Mouse (Mus musculus) ZHBTc4 (cell line): ENCODE measurements around the gene Tmprss11g.

Source experiments
- DNase-seq: peaks from one replicate; pipeline ENCODE4 v3.0.0-alpha.2; 2011; ENCODE audit warnings: low read depth, low spot score

Gene Tmprss11g

GRCm38 (mm10) chr5:86518500-86518899, at the start of gene Tmprss11g:
Gene Tmprss11g, minus strand, starts transcription at chr5:86518600.
- peak; percentile 12 for DNase-seq

- no peak for DNase-seq
Measured at GRCm38 (mm10) chr5:86546693-86547092, 28.3 kb upstream of the Tmprss11g start.

DNA sequence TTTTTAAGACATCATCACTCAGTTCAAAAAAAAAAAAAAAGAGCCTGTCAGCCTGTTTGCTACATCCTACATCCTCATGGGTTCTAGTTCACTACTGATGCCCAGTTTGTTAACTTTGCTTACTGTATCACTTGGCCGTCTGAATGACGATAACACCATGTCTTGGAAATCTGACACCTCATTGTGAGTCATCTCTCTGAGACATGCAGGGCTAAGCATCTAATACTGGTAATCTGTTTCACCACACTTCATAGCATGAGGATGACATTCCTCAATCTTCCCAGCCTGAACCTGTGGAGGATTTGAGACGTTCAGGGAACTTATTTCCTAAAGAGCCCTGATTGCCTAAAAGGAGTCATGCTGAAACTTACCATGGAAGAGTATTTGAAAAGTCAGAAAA, 22.2 kb upstream of the Tmprss11g start:
- no peak for DNase-seq

GRCm38 (mm10) chr5:86528725-86529124, 10.3 kb upstream of the Tmprss11g start:
- DNase-seq: no peak

- DNase-seq: no peak
Measured at GRCm38 (mm10) chr5:86511538-86511937, 6.9 kb downstream of the Tmprss11g start.

GRCm38 (mm10) chr5:86493453-86493852, 24.9 kb downstream of the Tmprss11g start:
- DNase-seq: no peak

DNA sequence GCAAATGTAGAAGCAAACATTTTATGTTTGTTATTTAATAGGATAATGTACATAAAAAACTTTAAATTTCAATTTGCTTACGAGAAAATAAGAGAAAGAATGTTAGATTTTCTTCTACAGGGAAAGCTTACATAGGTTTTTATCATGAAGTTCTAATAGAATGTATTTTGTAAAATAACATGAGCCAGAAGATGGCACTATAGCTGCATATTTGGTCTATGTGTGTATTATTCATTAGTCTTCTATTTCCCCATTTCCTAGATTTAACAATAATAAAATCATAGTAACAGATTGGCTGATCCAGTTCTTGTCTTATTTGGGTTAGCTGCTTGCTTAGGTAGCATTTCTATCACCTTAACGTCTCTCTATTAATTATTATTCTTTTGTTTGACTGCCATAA, 35.8 kb downstream of the Tmprss11g start:
- no peak for DNase-seq

DNA sequence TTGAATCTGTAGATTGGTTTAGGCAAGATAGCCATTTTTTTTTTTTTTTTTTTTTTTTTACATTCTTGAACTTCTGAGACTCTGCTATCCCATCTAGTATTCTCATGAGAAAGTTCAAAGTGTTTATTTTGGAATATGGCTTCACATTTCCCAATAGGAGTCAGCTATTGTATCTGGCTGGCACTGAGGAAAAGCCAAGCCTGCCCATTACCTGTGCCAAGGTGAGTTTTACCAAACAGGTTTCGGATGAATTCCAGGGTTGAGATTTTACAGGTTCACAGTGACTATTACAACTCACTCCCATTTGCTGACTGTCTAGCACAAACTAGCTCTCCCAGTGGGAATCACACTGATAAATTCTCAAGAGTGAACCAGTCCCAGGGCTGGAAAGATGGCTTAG, 36.4 kb downstream of the Tmprss11g start:
- no peak for DNase-seq

DNA sequence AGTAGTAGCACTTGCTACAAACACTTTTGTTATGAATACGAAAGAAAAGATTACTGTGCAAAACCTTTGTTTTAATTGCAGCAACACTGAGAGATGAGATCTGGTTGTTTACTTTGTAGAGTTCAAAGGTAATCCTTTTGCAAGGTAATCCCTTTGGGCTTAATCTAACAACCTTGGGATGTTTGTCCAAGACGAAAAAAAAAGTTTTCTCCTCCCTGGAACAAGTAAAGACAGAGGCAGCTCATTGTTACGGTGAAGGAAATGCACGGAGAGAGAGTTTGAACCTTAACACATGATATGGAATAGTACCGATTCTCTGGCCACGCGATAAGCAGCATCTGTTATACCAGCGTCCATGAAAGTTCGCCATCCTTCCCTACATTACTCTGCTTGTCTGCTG, 44.5 kb downstream of the Tmprss11g start:
- no peak for DNase-seq

GRCm38 (mm10) chr5:86468890-86469289, 49.5 kb downstream of the Tmprss11g start, which contains the start of gene Tmprss11a:
Gene Tmprss11a, minus strand, starts transcription at chr5:86468990.
- DNase-seq: no peak

DNA sequence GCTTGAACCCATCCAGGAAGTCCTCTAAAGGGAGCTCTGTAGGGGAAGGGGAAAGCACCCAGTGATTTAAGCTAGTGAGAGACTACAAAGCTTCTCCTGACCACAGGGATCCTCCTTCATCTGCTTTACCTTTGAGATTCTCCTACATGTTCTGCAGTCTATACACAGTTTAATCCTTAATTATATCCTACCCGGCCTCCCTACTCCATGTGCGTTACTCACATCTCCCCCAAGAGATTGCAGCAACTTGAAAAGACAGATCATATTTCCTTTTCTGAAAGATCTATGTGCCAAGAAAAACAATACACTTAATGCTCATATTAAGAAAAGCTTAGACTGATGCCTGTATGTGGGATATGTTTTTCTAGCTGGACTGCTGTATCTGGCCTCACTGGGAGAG, 79.1 kb downstream of the Tmprss11g start:
- DNase-seq: no peak

DNA sequence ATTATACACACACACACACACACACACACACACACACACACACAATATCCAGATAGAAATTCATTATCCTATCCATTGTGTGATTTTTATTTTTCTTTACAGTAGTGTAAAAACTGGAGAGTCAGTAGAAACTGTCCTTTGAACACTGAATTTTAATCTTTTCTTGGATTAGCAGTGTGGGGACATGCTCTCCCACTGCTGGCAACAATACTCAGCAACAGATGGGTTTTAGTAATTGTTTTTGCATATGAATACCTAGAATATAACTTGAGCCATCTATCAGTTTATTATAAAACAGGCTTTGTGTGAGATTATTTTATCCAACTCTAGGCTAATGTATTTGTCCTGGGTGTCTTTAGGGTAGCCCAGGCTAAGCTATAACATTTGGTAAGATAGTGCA, 79.9 kb downstream of the Tmprss11g start:
- DNase-seq: no peak
